Mouse (Mus musculus): ENCODE measurements at regions not wholly inside any gene's neighbourhood (a gene's known extent, or its start where the extent isn't known, plus 50 kb on each side); places are given as distances from the start of the nearest gene placed in this dataset.
"Not testable (repeated sequence)": the region's sequence is repeated elsewhere in the genome, so short reads cannot be mapped to it uniquely, and the experiment has no call there.

DNA sequence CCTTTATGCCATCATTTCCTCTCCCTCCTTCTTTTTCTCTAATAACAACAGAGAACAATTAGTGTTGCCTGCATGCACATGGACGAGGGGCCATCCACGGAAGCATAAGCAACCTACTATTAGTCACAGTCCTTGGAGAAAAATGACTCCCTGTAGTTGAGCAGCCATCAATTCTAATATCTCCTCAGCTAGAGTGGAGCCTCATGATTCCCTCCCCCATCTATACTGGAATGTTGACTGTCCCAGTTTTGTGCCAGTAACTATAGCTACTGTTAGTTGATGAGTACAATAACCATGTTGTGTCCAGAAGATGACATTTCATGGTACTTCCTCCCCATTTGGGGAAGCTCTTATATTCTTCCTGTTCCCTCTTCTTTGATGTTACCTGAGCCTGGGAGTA lies 64.3 kb upstream of the Rtn4 start:
- no peak for DNase-seq (ENCODE audit: low spot score)
- WGBS = 89% methylated on average over 2 of the region's 2 CpGs
- H3K27me3 ChIP-seq (ENCODE audit: low read depth, poor library complexity, severe bottlenecking) = no peaks in the 10 kb centered on the region

DNA sequence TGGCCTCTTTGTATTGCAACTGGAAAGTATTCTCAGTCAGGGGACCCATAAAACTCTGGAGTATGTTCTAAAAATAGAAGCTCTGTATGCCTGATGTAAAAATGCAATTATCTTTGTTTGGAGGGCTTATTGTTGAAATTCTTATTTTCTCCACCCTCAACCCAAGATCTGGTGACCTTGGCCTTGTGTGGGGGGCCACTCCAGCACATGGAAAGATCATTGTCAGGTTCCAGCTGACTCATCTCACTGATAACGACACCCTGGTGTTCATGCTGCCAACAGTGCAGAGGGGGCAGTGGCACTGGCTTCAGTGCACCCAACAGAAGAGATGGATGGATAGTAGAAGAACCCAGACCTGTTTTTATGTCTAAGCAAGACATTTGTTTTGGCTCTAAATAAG lies 60.3 kb upstream of the Rtn4 start:
- peaks cover 5% of the 10 kb centered on the region; the same call in 1 of the 2 replicates for H3K4me1 ChIP-seq
- no peaks in the 10 kb centered on the region for H3K27me3 ChIP-seq (ENCODE audit: low read depth, poor library complexity, severe bottlenecking)
- no peaks in the 10 kb centered on the region for H3K36me3 ChIP-seq
- WGBS = 68% methylated on average over 1 of the region's 1 CpGs
- no peak for DNase-seq (ENCODE audit: low spot score)
- H3K27ac ChIP-seq (replicated peaks) = no peak overlapping the region
- no peak overlapping the region for H3K4me3 ChIP-seq
- H3K9me3 ChIP-seq (replicated peaks) = no peaks in the 10 kb centered on the region

More for the DNA sequence above, 64.3 kb upstream of the Rtn4 start:
- H3K27ac ChIP-seq (replicated peaks) = no peak overlapping the region
- H3K4me3 ChIP-seq = no peak overlapping the region
- H3K4me1 ChIP-seq = no peaks in the 10 kb centered on the region
- H3K9me3 ChIP-seq (replicated peaks) = no peaks in the 10 kb centered on the region
- H3K36me3 ChIP-seq = no peaks in the 10 kb centered on the region

DNA sequence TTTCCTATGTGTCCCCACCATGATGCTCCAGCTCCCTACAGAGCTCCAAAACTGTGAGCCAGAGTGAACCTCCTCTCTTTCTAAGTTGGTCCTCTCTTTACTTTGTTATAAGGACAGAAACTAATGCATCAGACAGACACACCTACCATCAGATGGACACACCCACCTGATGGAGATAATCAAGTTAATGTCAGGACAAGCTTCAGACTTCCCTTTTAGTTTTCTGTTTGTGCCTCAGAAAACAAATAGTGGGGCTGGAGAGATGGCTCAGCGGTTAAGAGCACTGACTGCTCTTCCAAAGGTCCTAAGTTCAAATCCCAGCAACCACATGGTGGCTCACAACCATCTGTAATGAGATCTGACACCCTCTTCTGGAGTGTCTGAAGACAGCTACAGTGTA lies 59.5 kb upstream of the Rtn4 start:
- 83% methylated on average over 1 of the region's 1 CpGs for WGBS
- not testable (repeated sequence) for DNase-seq (ENCODE audit: low spot score)

DNA sequence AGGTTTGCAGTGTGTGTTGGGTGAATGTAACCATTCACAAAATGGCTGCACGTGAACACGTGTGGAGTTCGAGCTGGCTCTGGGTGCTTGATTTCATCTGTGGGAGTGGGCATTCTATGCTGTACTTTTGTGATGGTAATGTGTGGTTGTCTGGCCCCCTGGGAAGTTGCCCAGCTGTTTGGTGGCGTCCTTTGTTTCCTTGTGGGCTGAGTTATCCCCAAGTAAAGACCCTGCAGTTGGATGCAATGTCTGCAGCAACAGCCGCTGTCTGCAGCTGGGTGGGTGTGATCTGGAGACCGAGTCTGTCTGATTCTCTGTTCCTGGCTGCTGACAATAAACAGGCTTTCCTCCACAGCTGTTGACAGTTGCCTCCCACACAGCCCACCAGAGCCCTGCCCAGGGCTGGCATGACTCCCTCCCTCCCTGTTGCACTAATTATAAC lies 56.0 kb upstream of the Rtn4 start:
- Histone ChIP-seq H3K27ac (replicated peaks) (peak overlapping the region; percentile 52; the same call in 1 of the 2 replicates), H3K36me3 (no peaks in the 10 kb centered on the region), H3K4me3 (no peak overlapping the region), H3K9me3 (replicated peaks) (no peaks in the 10 kb centered on the region), H3K4me1 (peaks cover 5% of the 10 kb centered on the region; the same call in 1 of the 2 replicates), H3K27me3 (ENCODE audit: low read depth, poor library complexity, severe bottlenecking) (no peaks in the 10 kb centered on the region)
- no peak for DNase-seq (ENCODE audit: low spot score)
- WGBS = 57% methylated on average over 6 of the region's 6 CpGs

More for the DNA sequence above, 59.5 kb upstream of the Rtn4 start:
- H3K27me3 ChIP-seq (ENCODE audit: low read depth, poor library complexity, severe bottlenecking); H3K4me3 ChIP-seq; H3K36me3 ChIP-seq; H3K4me1 ChIP-seq; H3K27ac ChIP-seq (replicated peaks); H3K9me3 ChIP-seq (replicated peaks): not testable (repeated sequence)

GRCm38 (mm10) chr11:29638093-29638669 lies 54.6 kb upstream of the Rtn4 start:
- H3K4me3 ChIP-seq = no peak overlapping the region
- WGBS = 89% methylated on average over 8 of the region's 8 CpGs
- no peaks in the 10 kb centered on the region for H3K27me3 ChIP-seq (ENCODE audit: low read depth, poor library complexity, severe bottlenecking)
- H3K27ac ChIP-seq (replicated peaks) = no peak overlapping the region
- H3K9me3 ChIP-seq (replicated peaks) = no peaks in the 10 kb centered on the region
- DNase-seq (ENCODE audit: low spot score) = no peak
- peaks cover 5% of the 10 kb centered on the region; the same call in 1 of the 2 replicates for H3K4me1 ChIP-seq
- H3K36me3 ChIP-seq = no peaks in the 10 kb centered on the region

DNA sequence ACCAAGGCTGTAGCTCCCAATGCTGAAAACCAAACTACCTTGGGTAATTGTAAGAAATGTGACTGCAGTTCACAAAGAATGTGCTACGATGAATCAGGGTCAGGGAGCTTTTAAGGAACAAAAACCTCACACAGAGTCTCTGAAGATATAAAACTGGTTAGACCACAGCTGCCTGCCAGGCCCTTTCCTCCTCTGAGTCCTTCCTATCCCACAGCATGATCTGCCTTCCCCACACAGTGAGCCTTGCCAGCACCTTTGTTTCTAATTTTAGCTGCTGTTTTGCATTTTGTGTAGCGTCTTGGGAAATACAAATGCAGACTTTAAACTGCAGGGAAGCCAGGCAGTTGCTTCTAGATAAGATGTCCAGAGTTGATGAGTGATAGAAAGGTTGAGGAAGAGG lies 53.9 kb upstream of the Rtn4 start:
- H3K36me3 ChIP-seq = no peaks in the 10 kb centered on the region
- peaks cover 5% of the 10 kb centered on the region; the same call in 1 of the 2 replicates for H3K4me1 ChIP-seq
- H3K9me3 ChIP-seq (replicated peaks) = no peaks in the 10 kb centered on the region
- no peak overlapping the region for H3K4me3 ChIP-seq
- no peaks in the 10 kb centered on the region for H3K27me3 ChIP-seq (ENCODE audit: low read depth, poor library complexity, severe bottlenecking)
- no peak for DNase-seq (ENCODE audit: low spot score)
- no peak overlapping the region for H3K27ac ChIP-seq (replicated peaks)
- WGBS = 52% methylated on average over 2 of the region's 2 CpGs

All from midbrain, embryonic 10.5 days (tissue).